Mouse (Mus musculus) right cerebral cortex, adult 18-20 months (tissue): Measurements from ENCODE around the gene Ifitm10.
A peak's percentile ranks its signal among the peaks of the same experiment; 100 is the strongest.

Experiments
- DNase-seq: peaks from one replicate; pipeline ENCODE4 v3.0.0; 2022; ENCODE audit warnings: mixed read lengths

The Ifitm10 gene

DNA sequence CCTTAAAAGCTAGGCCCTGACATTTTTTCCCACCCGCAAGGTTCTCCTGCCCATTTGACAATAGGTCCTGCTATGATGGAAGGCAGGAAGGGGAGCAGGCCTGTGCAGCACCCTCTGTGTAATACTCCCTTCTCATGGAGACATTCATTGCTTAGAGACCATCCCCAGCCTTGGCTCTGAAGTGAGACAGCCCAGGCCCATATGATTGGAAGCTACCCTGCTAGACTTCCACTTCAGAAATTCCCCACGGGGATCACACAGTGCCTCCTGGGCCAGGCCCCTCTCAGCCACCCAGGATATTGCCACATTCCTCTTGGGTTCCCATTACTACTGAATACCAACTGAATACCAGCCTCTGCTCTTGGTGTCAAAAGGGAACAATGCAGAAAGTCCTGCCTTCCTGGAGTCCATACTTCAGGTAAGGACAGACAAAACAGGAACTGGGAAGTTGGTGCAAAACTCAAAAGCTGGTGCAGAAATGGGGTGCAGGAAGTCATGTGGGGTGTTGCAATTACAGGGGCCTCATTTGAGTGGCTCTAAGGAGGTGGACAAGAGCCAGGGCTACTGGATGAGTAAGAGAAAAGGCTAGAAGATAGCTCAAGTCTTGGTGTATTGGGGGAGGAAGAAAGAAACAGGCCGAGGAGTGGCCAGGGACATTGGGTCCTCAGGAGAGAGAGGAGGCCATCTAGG is 16.6 kb upstream of the Ifitm10 start:
- no peak for DNase-seq

DNA sequence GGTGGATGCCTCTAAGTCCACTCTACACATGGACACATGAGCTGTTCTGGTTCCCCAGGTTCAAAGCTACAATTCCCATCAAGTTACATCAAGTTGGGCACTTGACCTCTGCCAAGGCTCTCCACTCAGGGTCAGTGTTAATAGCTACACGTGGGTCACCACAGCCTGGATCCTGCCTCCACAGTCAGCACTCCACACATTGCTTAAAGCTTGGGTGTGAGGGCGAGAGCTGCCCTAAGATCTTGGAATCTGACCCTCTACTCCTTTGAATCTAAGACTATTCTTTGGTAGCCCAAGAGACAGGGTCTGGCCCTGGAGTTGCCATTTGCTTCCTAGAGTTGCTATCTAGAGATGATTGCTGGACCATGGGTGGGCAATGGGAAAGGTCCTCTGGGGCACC is 15.2 kb upstream of the Ifitm10 start:
- DNase-seq, result no peak

DNA sequence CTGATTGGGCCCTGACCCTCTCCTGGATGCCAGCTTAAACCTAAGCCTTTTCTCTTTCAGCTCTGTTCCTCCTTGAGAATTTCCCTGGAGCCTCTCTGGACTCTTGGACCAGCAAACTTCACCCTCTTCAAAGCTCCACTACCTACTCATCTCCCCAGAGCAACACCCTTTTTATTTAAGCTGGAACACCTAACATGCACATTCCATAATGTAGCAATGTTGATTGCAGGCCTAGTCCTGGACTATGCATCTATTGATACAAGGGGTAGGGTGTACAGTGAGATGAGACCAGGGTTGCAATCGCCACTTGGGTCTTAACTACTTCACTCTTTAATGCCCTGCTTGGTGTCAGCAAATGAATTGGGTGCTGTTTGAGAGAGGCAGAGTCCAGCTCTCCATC is 14.6 kb upstream of the Ifitm10 start:
- DNase-seq, result no peak

DNA sequence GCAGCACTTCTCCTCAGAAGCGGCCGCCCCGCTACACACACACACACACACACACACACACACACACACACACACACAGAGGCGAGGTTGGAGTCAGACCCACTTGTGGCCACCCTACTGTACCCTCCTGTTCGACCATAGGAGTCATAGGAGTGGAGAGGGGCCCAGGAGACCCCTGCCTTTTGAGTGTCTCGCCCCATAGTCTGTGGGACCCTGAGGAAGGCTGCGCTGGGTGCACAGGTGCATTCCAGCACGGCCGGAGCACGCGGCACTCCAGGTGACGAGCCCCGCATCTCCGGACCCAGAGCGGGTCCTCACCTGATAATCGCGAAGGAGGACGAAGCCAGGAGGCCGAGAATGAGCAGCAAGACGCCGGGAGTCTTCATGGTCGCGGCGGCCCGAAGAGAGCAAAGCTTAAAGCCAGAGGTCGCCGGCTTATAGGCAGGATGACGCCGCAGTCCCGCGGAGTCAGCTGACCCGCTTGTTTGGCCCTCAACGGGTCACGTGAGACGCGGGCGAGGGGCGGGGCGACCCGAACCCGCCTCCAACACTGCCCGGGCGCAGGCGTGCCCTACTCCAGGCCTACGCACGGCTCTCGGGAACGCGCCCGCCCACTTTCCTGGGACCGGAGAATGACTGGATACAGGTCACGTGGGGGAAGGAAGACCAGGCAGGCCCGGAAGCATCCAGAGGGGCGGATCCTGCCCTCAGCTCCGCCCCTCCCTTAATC is 14.0 kb upstream of the Ifitm10 start, which contains the start of gene Ctsd:
Gene Ctsd (minus strand): TSS at position 620 of the 730 bp plus-strand sequence.
- DNase-seq, result peak; percentile 98

DNA sequence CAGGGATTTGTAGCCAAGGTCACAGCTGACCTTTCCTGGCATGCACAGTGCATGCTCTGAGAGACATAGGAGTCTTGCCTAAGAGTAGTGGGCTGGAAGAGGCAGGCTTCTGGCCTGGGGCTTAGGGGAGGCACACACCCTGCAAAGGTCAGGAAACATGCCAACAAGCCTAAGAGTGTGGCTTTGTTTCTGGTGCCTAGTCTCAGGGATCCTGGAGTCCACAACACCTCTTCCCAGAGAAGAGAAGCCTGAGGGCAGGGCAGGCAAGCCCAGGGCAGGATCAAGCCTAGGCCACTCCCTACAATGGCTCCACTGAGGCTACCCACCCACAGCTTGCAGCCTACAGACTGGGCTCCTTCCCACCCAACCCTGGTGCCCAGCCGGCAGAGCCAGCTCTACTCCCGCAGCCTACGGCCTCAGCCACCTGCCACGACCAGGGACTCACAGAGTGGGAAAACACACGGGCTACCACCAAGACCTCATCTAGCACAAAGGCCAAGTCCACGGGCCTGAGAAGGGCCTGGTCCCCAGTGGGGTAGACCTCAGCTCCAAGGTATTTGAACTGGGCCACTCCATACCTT is 13.2 kb upstream of the Ifitm10 start:
- DNase-seq, result no peak

DNA sequence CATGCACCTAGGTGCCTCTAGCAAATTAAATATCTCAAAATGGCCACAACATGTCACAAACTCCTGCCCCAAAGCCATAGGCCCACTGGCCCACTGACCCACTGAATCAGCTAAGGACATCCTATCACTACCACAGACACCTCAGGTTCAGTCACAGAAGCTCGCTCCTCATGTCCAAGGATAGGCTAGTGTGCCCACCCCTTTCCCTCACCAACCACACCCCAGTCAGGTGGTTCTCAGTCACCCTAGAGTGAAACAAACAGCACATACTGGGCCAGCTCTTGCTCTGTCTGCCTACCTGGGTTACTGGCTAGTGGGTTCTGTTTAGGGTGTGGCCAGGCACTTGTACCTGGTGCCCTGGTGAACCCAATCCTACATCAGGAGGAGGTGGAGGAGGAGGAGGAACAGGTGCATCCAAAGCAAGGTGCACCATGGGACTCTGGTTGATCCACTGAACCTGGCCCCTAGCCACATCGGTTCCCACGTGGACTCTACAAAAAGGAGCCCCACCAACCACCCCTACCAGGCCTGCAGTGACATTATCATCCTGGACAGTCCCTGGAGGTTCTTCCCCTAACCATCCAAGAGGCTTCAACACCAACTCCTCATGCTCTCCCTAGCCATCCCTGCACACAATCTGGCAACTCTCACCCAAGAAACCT is 12.3 kb upstream of the Ifitm10 start:
- DNase-seq, result no peak

DNA sequence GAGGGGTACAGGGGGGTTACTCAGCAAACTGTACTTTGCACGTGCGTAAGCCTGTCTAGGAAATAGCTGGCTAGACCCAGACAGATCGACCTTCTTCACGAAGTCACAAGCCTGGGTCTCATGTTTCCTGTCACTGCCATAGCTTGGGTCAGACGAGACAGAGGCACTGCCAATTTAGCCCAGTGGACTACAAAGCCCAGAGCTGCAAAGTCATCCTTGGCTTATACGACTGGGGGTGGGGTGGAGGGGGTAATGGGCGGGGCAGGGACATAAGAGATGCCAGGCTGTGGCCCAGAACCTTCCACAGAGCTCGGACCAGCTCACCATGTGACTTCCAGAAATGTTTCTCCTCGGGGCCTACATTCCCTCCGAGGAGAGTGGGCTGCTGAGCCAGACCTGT is 10.8 kb upstream of the Ifitm10 start:
- no peak for DNase-seq

DNA sequence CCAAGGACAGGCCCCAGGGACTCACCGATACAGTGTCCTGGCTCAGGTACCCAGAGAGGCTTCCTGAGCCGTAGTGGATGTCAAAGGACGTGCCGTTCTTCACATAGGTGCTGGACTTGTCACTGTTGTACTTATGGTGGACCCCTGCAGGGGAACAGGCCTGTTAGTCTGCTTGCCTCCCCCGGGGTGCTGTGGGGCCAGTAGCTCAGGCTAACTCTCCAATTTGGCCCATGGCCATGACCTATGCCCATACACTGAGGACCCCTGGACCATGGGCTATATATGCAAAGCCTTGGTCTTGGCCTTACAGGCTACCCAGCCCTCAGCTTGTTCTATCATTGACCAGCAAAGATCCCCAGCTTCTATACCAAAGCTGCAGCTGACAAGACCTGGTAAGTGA is 9.0 kb upstream of the Ifitm10 start, which contains the start of gene Gm49369:
Gene Gm49369 (minus strand): TSS at position 101 of the 400 bp plus-strand sequence.
- DNase-seq, result no peak

DNA sequence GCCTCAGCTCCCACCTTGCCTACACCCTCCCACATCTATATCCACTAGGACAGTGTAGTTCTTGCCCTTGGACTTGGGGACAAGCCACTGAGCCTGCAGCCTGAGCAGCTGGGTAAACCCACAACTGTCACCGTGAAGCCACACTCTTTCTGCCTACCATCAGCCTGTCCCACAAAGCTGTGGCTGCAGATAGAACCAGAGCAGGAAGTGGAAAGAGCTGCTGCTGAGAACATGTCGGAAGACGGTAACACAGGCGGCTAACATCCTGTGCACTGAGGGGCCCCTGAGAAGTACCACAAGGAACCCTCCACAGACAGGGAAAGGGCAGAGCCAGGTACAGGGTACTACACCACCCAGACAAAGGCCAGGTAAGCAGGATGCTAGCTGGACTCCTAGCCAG is 7.6 kb upstream of the Ifitm10 start:
- no peak for DNase-seq

DNA sequence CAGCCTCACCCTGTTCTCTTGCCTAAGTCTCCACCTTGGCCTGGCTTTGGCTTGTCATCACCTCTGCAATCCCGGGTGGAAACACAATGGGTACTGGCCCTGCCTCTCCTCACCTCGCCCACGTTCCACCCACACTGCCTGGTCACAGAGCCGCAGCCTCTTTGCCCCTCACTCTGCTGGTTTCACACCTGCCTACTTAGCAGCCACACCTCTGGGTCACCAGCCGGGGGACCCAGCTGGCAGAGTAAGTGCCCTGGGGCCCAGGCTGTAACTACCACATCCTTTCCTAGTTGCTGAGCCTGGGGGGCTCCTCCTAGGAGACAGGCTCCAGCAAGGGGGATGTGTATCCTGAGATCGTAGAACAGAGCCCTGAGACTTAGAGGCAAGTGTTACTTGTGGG is 5.6 kb upstream of the Ifitm10 start:
- no peak for DNase-seq

DNA sequence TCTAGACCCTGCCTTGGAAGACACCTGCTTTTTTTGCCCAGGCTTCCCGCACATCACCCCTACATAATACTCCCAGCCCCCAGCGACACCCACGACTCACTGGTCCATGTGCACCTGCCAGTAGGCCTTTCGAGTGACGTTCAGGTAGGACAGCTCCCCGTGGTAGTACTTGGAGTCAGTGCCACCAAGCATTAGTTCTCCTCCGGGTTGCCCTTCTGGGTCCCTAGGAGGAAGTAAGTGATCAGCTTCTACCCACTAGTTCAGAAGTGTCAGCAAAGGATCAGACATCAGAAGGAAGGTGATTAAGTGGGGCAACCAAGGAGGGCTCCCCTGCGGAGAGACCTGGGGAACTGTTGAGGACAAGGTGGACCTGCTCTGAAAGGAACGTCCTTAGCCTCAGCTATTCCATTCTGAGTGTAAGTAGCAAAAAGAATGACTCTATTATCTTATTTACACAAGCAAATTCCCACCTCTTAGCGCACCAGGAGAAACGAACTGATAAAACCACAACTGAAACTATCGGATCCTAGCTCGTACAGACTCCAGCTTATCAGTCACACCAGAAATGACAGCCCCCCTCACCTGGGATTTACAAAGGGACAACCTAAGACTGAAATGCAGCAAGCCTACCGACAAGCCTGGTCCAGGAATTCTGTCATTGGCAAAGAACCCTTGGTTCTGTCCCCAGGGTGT is 3.8 kb upstream of the Ifitm10 start:
- DNase-seq, result no peak

DNA sequence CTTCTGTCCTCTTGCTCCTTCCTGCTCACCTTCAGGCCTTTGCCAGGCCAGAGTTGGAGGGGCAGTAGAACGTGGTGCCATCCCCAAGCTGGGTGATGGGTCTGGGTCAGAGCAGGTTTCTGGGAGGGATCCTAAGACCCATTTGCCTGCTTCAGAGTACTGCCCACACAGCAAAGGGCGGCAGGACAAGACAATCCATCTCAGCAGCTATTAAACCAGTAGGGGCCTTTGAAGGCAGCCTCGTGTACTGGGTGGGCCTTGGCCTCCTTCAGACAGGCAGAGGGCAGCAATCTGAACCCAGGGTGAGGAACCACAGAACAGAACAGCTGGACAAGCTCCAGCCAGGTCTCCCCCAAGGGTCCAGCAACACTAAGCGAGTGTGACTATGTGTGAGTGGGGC is 2.5 kb upstream of the Ifitm10 start:
- DNase-seq, result no peak

DNA sequence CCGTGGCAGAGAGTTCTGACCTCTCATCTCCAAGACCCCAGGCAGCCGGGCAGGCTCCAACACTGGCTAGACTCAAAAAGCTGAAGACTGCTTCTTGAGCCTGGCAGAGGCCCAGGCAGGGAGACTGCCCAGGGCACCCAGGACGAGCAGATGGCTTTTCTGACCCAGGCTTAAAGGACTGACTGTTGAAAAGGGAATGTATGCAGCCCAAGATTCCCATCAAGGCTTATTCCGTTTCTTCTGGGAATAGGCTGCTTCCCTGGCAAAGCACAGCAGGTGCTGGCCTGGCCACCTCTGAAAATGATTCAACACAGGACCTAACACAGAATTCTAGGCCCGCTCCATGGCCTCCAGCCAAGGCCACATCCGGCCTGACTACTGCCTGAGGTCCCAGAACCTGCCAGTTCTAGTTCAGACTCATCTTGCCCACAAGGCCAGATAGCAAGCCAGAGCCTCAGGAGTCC is 1.7 kb upstream of the Ifitm10 start:
- DNase-seq, result no peak

DNA sequence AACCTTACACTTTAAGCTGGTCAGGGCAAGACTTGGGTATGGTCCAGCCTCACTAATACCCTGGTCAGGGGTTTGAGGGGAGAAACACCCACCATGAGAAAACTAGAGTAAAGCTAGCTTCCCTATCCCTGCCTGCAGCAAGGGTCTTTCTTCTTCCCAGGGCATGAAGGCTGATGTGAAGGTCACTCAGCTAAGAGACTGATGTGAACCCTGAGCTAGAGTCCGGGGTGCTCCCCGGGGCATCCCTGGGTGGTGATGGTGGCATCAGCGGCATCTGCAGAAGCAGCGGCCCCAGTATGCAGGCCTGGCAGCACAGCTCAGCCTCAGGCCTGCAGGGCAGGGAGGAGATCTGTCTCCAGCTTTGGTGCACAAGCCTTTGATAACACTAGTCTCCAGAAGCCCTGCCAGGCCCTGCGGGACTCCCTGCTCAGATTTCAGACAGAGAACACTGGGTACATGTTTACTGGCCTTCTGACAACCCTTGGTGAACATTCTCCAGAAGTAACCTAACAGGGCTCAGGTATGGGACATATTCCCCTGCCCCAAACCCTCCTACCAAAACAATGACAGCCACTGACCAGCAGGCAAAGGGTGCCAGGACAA is 961 bp upstream of the Ifitm10 start:
- no peak for DNase-seq

DNA sequence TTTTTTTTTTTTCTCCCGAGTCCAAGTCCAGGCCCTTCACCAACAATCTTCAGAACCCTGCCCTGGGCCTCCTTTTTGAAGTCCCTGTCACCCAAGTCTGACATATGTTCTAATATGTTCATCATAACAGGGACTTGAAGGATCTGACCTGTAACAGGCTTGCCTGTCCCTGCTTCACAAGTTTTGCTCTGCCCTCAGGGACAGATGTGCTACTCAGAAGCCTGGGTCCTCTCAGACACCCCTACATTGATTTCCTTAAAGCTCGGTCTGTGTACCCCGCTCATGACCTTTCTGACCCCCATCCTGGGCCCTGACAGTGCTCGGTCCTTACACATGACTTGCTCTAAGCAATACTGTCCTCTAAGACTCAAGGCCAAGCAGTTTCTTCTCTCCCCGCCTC is 514 bp downstream of the Ifitm10 start:
- no peak for DNase-seq

DNA sequence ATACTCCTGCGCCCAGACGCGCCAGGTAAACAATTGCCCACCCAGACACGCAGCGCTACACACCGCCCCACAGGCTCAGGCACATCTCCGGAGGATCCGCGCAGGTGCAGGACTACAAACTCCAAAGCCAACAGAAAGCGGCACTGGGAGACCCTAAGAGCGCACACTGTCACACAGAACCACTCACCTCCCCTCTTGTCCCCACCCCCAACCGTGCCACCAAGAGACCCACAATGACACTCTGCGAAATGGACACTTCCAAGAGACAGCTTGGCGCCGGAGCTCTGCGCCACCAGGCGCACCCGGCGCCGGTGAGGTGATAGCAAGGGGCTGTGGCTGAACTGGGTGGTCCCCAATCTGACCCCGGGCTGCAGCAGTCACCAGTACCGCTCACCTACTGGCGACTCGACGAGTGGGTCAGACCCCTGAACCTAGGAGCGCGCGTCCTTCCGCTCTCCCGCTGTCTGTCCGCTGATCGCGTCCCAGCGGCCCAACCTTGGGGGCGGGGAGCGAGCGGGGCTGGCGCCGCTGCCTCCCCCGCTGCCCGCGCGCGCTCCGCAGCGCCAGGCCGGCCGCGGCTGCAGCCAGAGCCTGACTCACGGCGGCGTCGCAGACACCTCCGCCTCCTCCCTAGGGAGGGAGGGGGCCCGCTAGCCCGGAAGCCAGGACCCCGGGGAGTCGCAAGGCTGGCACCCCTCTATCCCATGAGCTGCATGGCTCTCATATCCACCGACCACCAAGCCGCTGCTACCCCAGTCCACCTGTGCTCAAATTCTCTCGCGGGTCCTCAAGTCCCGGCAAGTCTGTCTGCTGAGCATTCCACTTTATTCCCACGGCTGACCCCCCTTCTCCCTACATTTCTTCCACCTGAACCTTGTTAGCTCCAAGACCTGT is 1.5 kb downstream of the Ifitm10 start:
- DNase-seq, result peak; percentile 48

DNA sequence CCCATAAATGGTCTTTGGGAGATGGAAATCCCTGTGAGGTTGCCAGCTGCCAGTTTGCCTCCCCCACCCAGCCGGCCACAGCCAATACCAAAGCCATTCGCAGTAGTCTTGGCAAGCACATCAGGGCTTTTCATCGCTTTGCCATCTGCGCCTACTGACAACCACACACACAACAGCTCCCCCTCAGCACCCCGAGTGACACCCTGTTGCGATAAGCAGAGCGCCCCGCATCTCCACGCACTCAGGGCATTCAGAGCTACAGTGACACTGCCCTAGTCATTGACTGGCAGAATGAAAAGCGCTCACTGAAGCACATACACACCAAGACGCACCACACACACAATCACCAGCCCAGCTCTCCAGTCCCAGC is 2.2 kb downstream of the Ifitm10 start:
- DNase-seq, result peak; percentile 78

DNA sequence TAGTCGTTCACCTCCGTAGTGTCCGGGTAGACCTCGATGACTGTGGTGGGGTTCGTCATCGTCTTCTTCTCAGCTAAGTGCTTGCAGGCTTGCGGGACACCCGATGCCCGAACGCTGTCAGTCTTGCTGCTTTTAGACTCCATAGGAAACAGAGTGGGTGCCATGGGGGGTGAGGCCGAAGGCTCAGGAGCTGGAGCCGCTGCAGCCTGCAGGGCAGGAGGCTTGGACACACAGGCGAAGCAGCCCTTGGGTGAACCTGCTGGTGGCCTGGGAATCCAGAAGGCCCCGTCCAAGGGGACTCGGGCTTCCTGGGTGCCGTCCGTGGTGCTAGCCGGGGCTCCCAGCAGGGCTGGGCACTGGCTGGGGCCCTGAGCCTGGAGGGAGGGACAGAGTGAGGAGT is 2.6 kb downstream of the Ifitm10 start:
- DNase-seq, result no peak

DNA sequence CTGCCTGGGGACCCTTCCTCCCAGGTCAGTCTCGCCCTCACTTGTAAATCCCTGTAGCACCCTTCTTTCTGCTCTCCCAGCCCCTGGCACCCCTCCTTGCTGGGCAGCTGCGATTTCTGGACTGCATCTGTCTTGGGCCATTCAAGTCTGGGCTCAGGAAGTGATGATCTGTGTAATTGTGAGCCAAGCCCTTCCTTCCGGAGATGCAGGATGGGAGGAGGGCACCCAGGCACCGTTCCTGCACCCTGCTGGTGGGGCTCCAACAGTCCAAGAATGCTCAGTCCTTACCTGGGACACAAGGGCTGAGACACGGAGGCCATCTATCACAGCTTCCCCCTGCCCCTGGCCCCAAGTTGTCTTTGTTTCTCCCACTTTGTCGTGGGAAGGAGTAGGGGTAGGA is 3.7 kb downstream of the Ifitm10 start:
- no peak for DNase-seq

DNA sequence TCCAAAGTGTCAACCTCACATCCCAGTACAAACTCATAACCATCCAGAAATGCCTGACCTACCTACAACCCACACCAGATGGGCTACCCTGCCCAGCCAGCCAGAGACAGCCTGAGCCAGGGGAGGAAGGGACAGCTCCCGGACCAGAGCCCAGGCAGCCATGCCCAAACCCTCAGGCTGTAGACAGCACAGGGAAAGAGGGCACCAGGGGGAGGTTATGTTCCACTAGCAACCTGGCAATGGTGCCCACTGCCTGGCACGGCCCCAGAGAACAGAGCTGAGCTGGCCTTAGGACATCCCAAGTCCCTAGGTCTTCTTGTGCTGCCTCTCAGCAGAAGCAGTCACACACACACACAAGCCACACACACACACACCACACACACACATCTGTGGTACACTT is 4.7 kb downstream of the Ifitm10 start:
- no peak for DNase-seq

DNA sequence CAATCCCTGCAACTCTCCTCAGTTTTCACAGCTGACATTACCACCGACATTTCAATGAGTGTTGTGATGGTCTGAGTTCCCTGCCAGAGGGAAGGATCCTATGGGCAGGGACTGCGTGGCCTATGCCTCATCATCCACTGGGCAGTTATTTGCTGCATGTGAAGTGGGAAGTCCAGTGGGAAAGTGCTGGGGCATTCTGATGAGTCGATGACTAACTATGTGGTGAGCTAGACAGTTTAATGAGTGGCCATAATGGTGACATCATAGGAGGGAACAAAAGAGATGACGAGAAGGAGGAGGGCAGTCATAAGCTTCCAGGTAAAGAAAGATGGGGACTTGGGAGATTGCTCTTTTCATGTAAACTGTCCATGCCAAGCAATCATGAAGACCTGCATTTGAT is 10.4 kb downstream of the Ifitm10 start:
- DNase-seq, result no peak
